Mouse (Mus musculus) liver, adult (tissue): ENCODE results near the gene Sgk1.

ENCODE experiments used
- GATA4 ChIP-seq: IDR thresholded peaks from 2 replicates; pipeline ENCODE4 v1.6.1; 2014; ENCODE audit warnings: mild to moderate bottlenecking, low read length; ENCODE audit not compliant: insufficient replicate concordance

Gene Sgk1

DNA sequence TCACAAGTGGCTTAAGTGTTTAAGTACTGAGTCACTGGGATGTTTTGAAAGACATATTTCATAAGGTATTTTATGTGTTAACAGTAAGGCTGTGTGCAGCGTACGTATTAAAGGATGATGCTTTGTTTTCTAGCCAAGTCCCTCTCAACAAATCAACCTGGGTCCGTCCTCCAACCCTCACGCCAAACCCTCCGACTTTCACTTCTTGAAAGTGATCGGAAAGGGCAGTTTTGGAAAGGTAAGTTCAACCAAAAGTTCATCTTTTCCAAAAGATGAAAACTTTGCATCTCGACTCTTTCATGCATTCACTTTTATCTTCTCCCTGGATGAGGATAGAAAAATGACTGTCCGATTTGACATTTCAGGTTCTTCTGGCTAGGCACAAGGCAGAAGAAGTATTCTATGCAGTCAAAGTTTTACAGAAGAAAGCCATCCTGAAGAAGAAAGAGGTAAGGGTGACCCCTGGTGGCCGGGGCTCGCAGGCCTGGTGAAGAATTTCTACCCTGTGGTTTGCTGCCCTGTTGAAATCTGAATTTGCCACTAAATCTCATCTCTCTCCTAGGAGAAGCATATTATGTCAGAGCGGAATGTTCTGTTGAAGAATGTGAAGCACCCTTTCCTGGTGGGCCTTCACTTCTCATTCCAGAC is 113.8 kb downstream of the Sgk1 start:
- no peak for TF ChIP-seq GATA4

- no peak for TF ChIP-seq GATA4
Observed at GRCm38 (mm10) chr10:21996660-21997447, 114.9 kb downstream of the Sgk1 start.

- TF ChIP-seq GATA4: no peak
Observed at GRCm38 (mm10) chr10:21997550-21998204, 115.7 kb downstream of the Sgk1 start.

DNA sequence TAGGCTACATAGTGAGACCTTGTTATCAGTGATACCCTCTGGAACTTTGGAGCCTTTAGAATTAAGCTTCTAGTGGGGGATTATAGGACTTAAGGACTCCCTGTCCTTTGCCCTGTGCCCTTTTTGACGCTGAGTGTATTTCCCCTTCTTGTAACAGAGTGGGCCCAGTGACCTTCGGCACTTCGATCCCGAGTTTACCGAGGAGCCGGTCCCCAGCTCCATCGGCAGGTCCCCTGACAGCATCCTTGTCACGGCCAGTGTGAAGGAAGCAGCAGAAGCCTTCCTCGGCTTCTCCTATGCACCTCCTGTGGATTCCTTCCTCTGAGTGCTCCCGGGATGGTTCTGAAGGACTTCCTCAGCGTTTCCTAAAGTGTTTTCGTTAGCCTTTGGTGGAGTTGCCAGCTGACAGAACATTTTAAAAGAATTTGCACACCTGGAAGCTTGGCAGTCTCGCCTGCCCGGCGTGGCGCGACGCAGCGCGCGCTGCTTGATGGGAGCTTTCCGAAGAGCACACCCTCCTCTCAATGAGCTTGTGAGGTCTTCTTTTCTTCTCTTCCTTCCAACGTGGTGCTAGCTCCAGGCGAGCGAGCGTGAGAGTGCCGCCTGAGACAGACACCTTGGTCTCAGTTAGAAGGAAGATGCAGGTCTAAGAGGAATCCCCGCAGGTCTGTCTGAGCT is 116.7 kb downstream of the Sgk1 start:
- no peak for TF ChIP-seq GATA4

- TF ChIP-seq GATA4: no peak
Observed at GRCm38 (mm10) chr10:22000491-22001306, 118.7 kb downstream of the Sgk1 start.

DNA sequence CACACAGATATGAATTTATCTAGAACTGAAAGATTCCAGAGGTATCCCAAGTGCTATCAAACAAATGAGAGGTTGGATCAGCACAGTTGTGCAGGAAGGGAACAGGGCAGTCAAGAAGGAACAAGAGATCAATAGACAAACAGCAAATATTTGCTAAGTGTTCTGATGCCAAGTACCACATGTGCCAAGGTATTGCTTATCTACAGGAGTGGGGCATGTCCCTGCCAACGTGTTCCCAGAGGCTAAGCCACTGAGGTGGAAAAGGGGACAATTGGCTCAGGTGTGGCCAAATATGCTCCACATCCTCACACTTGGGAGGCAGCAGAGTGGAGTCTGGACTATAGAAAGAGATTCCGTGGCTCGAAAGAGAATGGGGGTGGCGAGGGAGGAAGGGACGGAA is 119.6 kb downstream of the Sgk1 start:
- peak; percentile 97 for TF ChIP-seq GATA4

- TF ChIP-seq GATA4: no peak
Observed at GRCm38 (mm10) chr10:22004763-22005162, 122.8 kb downstream of the Sgk1 start.

DNA sequence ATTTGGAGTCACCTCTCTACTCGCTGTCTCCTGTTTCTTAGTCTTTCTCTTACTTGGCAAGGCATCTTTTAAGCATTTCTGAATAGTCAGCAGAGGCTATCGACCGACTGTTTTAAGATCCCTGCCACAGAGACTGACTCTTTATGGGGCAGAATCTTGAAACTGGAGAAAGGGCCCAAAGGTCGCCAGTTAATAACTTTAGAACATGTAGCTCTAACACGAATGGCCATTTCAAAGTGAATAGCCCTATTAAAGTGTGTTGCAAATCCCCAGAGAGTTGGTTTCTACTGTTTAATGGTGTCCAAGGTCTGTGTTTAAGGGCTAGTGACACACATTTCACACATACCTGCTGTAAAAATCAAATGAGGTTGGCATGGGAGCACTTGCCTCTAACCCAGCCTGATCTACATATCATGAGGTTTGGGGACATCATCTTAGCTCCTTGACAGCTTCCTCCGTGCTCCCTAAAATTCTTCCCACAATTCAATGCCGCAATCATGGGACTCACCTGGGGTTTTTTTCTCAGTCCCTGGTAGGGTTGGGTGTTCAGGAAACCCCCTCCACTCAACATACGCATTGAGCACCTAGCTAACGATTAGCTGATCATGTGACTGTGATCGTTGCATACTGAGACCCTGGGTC is 125.3 kb downstream of the Sgk1 start:
- TF ChIP-seq GATA4: no peak

DNA sequence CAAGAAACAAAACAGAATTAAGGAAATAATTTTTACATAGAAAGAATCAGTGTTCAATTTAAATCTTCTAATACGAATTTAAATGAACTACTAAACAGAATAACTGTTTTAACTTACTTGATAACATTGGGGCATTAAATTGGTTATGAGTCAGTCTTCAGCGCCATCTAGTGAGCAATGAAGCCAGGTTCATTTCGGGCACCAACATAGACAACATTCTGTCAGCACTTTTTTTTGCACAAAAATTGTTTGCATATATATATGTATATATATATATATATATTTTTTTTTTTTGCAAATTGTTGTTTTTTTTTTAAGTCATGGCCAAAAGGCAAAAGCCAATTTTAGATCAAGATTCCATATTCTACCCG is 125.8 kb downstream of the Sgk1 start:
- TF ChIP-seq GATA4: no peak

- no peak for TF ChIP-seq GATA4
Observed at GRCm38 (mm10) chr10:22010088-22010818, 128.3 kb downstream of the Sgk1 start.

- no peak for TF ChIP-seq GATA4
Observed at GRCm38 (mm10) chr10:22017469-22018159, 135.6 kb downstream of the Sgk1 start.

GRCm38 (mm10) chr10:22018618-22019017 is 136.6 kb downstream of the Sgk1 start:
- no peak for TF ChIP-seq GATA4

GRCm38 (mm10) chr10:22034303-22034702 is 152.3 kb downstream of the Sgk1 start:
- TF ChIP-seq GATA4: no peak
